8 mouse cellular contexts compared by ENCODE assay signal in genomic region chr2:44104282-44105197, GRCm38 (mm10).
DNase-seq lines count a peak whose midpoint lies in the region; ATAC-seq and TF ChIP-seq lines count a peak whose summit lies in the region.

No protein-coding gene starts in this region.

- H3K4me1 ChIP-seq in forebrain, embryonic 13.5 days: peaks cover 12% of the 10 kb centered on the region
- no peaks in the 10 kb centered on the region for H3K4me1 ChIP-seq in small intestine, adult 2 months (ENCODE audit: control insufficient read depth, insufficient read depth, insufficient read length, low read length)

- intact Hi-C loops in left cerebral cortex, adult 2 months (cut with DNase I): no loop called here
- intact Hi-C loops in heart, postnatal 36 days (cut with DNase I): loop anchor here (10.0 kb wide), 1 partner anchor 1010 kb away; the partner anchor contains the start of gene Zeb2

- H3K36me3 ChIP-seq in forebrain, embryonic 13.5 days (ENCODE audit: poor library complexity, severe bottlenecking): no peaks in the 10 kb centered on the region
- no peaks in the 10 kb centered on the region for H3K36me3 ChIP-seq in small intestine, adult 2 months (ENCODE audit: control insufficient read depth, insufficient read depth, low read length)

- H3K27me3 ChIP-seq in forebrain, embryonic 13.5 days: no peaks in the 10 kb centered on the region
- no peaks in the 10 kb centered on the region for H3K27me3 ChIP-seq in small intestine, adult 2 months (ENCODE audit: control insufficient read depth, insufficient read depth, low read length)

- no peak for TF ChIP-seq CTCF in left cerebral cortex, adult 2 months (IDR thresholded peaks at IDR 0.05)
- TF ChIP-seq CTCF in layer of hippocampus, adult 2 months (conservative IDR thresholded peaks at IDR 0.05): peak; percentile 11; the same call in 1 of the 2 replicates
- no peak for TF ChIP-seq CTCF in small intestine, adult 2 months (IDR thresholded peaks at IDR 0.05; ENCODE audit: extremely low read depth, insufficient read length, insufficient replicate concordance, low read depth, low read length)

- peak overlapping the region; percentile 24 for H3K4me2 ChIP-seq in forebrain, embryonic 13.5 days

- H3K27ac ChIP-seq in left cerebral cortex, adult 2 months: peak overlapping the region; percentile 60
- H3K27ac ChIP-seq in forebrain, embryonic 13.5 days: peak overlapping the region; percentile 14
- H3K27ac ChIP-seq in layer of hippocampus, adult 2 months: peak overlapping the region; percentile 71
- H3K27ac ChIP-seq in small intestine, adult 2 months (ENCODE audit: insufficient read depth, low read depth, low read length): peak overlapping the region; percentile 37

- TF ChIP-seq POLR2A in small intestine, adult 2 months (IDR thresholded peaks at IDR 0.05; ENCODE audit: low read depth, low read length): no peak

- H3K9ac ChIP-seq in forebrain, embryonic 13.5 days: no peak overlapping the region

- no peaks in the 10 kb centered on the region for H3K9me3 ChIP-seq in forebrain, embryonic 13.5 days (replicated peaks)

- ATAC-seq in forebrain, embryonic 13.5 days: peak; percentile 85

- WGBS in forebrain, embryonic 13.5 days: 48% methylated on average over 22 of the region's 22 CpGs
- 76% methylated on average over 22 of the region's 22 CpGs for WGBS in small intestine, adult 2 months

- DNase-seq in left cerebral cortex, adult 2 months (ENCODE audit: extremely low spot score in 1 of 2, low spot score in 2 of 2): no peak
- DNase-seq in left cerebral cortex, adult 11 months (ENCODE audit: low spot score): no peak
- DNase-seq in heart, postnatal 36 days: peak; percentile 55 to 65
- DNase-seq in layer of hippocampus, adult 2 months (ENCODE audit: low spot score in 2 of 2): no peak
- peak; percentile 72 for DNase-seq in lung, postnatal 10 days
- no peak for DNase-seq in spleen, postnatal 14 days (ENCODE audit: low spot score in 2 of 2)

- no peak overlapping the region for H3K4me3 ChIP-seq in left cerebral cortex, adult 2 months
- no peak overlapping the region for H3K4me3 ChIP-seq in forebrain, embryonic 13.5 days
- no peak overlapping the region for H3K4me3 ChIP-seq in layer of hippocampus, adult 2 months
- no peak overlapping the region for H3K4me3 ChIP-seq in small intestine, adult 2 months (ENCODE audit: low read depth, low read length)

Comparison
In these comparisons a context has a peak if more than half of its experiments do, and no peak if none do; other contexts are left out.
1. DNase-seq: peak in heart, postnatal 36 days (2 of 2) and lung, postnatal 10 days (single experiment); none in left cerebral cortex, adult 2 months (0 of 2), left cerebral cortex, adult 11 months (single experiment), layer of hippocampus, adult 2 months (0 of 2) and spleen, postnatal 14 days (0 of 2).
2. H3K27ac ChIP-seq: peak in every context shown above with its lines; median percentile 71 in layer of hippocampus, adult 2 months; 60 in left cerebral cortex, adult 2 months; 37 in small intestine, adult 2 months; 14 in forebrain, embryonic 13.5 days.